Mouse (Mus musculus): ENCODE measurements around the gene Rbm47. TPM values are rescaled to one million over a fixed set of nuclear protein-coding genes. Genes with fewer than 3 reads are reported as not detected.

Rbm47 gene
- total RNA-seq, 2 experiments from 2014 or later = 54.7 to 55.9 TPM

DNA sequence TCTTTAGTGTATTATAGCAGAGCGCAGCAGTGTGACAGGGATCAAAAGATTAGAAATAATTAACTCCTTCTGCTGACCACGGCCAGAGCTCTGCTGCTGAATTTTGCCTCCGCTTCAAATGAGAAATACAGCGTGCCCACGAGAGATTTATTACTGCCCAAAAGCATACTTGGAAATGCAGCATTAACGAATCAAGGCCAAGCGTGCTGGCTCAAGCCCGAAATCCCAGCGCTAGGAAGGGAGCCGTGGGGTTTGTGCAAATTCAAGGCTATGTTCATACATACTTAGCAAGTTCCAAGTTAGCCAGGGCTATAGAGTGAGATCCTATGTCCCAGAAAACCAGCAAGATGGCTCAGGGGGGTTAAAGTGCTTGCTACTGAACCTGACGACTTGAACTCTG lies 47.5 kb downstream of the Rbm47 start:
- peak; percentile 75 for DNase-seq

GRCm38 (mm10) chr5:66124931-66125330 lies 48.0 kb downstream of the Rbm47 start:
- peak; percentile 44 for DNase-seq

DNA sequence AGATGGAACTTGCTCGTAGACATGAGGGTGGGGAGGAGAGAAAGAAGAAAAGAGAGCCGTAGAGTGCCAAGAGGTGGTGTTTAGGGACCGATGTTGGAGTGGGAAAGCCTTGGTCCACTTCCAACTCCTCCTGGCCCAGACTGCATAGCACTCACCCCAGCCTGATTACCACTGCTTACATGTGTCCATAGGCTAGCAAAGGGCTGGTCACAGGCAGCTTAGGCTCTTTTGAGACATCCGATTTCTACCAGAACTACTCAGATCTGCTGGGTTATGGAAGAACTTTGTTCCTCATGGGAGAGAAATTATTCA lies 48.9 kb downstream of the Rbm47 start:
- DNase-seq = peak; percentile 58

DNA sequence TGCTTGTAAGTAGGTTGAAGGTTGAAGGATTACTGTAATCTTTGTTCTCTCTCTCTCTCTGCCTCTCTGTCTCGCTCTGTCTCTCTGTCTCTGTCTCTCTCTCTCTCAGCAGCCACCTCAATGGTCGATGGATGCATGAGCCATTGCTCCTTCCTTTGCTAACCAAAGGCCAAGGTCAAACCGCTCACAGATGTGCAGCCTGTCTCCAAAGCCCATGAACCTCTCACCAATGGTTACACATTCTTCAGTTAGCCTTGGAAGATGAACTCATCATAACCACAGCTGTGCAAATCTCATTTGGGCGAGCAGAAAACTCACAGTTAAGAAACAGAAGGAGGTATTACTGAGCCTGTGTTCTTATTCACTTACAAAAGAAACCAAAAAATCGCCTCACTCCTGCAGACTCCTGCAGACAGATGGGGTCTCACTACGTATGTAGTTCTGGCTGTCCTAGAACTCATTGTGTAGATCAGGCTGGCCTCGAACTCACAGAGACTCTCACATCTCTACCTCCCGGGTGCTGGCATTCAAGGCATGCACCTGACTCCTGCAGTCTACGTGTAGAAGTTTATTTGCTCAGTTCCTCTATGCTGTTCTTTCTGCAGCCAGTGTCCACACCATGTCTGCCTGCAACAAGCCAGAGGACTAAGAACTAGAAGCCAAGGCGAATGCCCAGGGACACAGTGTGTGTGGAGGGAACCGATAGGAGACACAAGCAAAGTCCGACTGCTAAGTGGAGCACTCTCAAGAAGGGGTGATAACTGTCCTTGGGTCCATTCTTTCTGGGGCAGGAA lies 49.4 kb downstream of the Rbm47 start:
- no peak for DNase-seq

DNA sequence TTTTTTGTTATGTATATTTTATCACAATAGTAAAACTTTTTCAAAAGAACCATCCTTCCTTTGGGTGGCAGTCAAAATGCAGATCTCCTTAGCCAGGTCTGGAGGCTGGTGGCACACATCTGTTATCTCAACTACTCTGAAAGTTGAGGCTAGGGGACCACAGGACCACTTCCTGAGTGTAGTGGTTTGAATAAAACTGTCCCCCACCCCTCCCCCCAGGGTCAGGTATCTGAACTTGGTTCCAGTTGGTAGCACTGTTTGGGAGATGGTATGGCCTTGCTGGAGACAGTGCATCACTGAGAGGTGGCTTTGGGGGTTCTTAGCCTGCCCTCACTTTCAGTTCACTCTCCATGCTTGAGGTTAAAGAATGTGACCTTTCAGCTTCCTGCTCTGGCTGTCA lies 51.7 kb downstream of the Rbm47 start:
- DNase-seq = no peak

DNA sequence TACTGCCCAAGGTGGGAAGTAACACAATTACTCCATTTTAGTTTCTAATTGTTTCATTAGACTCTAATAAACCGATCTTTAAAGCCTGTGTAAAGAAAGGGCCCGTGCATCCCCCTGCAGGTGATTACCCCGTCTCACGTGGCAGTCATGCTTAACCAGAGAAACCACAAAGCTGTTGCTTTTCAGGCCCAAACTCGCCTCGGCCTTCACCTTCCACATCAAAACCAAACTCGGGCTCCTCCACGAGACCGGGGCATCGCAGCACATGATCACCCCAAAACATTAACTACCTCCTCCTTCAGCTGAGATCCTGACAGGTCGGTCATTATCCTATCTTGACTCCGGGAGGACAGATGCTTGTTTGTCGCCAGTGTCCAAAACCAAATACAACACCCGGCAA lies 58.2 kb downstream of the Rbm47 start:
- DNase-seq = no peak

- DNase-seq = no peak
Measured at GRCm38 (mm10) chr5:66114208-66114607, 58.7 kb downstream of the Rbm47 start.

DNA sequence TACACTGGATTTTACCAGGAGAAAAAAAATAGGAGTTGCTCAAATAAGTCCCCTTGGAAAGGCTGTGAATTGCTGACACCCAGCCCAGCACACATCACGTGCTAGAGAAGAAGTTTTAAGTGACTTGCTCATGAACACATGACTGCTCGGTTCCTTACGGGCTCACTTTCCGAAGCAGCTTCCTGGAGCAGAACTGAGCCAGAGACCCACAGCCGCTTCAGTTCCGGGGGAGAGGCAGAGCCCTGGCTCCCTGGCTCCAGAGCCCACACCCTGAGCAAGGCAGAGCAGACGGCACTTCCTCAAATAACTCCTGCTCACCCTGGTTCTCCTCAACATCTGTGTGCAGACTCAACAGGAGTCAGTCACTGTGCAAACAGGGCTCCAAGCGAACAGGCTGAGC lies 60.9 kb downstream of the Rbm47 start:
- peak; percentile 24 for DNase-seq

- no peak for DNase-seq
Measured at GRCm38 (mm10) chr5:66106372-66106771, 66.5 kb downstream of the Rbm47 start.

- DNase-seq = peak; percentile 68
Measured at GRCm38 (mm10) chr5:66105946-66106345, 67.0 kb downstream of the Rbm47 start.

- no peak for DNase-seq
Measured at GRCm38 (mm10) chr5:66105366-66105765, 67.6 kb downstream of the Rbm47 start.

- no peak for DNase-seq
Measured at GRCm38 (mm10) chr5:66103386-66103785, 69.5 kb downstream of the Rbm47 start.

GRCm38 (mm10) chr5:66102821-66103220 lies 70.1 kb downstream of the Rbm47 start:
- no peak for DNase-seq

GRCm38 (mm10) chr5:66101577-66101976 lies 71.3 kb downstream of the Rbm47 start:
- DNase-seq = peak; percentile 62

GRCm38 (mm10) chr5:66100322-66100721 lies 72.6 kb downstream of the Rbm47 start:
- no peak for DNase-seq

GRCm38 (mm10) chr5:66098094-66098871 lies 74.6 kb downstream of the Rbm47 start:
- no peak for DNase-seq

GRCm38 (mm10) chr5:66096081-66096480 lies 76.8 kb downstream of the Rbm47 start:
- no peak for DNase-seq

- DNase-seq = peak; percentile 54
Measured at GRCm38 (mm10) chr5:66095166-66095565, 77.8 kb downstream of the Rbm47 start.

GRCm38 (mm10) chr5:66090037-66090436 lies 82.9 kb downstream of the Rbm47 start:
- peak; percentile 78 for DNase-seq

DNA sequence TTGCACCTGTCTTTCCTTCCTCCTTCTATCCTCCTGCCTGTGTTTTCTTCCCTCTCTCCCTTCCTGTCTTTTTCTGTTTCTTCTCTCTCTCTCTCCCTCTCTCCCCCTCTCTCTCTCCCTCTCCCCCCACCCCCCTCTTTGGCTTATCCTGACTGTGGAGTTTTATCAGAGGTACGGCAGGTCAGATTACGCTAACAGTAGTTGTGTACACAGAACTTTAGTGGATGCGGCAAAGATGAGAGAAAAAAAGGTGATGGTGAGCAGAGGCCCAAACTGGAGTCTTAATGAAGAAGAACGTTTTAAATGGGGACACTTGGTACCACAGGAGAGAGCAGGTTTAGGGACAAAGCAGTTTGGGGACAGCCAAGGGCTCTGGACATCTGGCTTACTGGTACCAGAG lies 83.3 kb downstream of the Rbm47 start:
- no peak for DNase-seq

GRCm38 (mm10) chr5:66088902-66089295 lies 84.0 kb downstream of the Rbm47 start:
- no peak for DNase-seq

GRCm38 (mm10) chr5:66088247-66088901 lies 84.5 kb downstream of the Rbm47 start:
- DNase-seq = no peak

GRCm38 (mm10) chr5:66086952-66087351 lies 86.0 kb downstream of the Rbm47 start:
- no peak for DNase-seq
